Mouse (Mus musculus): ENCODE data around the gene Foxb1. TPM values are rescaled to one million over a fixed set of nuclear protein-coding genes. Genes with fewer than 3 reads are reported as not detected.
A peak's percentile ranks its signal among the peaks of the same experiment; 100 is the strongest.

Foxb1 gene
- 5.5 and 7.5 TPM in 2 replicates for polyA plus RNA-seq (2016; fragmentation: Nextera tagmentation; extraction: Ambion mirVana)

DNA sequence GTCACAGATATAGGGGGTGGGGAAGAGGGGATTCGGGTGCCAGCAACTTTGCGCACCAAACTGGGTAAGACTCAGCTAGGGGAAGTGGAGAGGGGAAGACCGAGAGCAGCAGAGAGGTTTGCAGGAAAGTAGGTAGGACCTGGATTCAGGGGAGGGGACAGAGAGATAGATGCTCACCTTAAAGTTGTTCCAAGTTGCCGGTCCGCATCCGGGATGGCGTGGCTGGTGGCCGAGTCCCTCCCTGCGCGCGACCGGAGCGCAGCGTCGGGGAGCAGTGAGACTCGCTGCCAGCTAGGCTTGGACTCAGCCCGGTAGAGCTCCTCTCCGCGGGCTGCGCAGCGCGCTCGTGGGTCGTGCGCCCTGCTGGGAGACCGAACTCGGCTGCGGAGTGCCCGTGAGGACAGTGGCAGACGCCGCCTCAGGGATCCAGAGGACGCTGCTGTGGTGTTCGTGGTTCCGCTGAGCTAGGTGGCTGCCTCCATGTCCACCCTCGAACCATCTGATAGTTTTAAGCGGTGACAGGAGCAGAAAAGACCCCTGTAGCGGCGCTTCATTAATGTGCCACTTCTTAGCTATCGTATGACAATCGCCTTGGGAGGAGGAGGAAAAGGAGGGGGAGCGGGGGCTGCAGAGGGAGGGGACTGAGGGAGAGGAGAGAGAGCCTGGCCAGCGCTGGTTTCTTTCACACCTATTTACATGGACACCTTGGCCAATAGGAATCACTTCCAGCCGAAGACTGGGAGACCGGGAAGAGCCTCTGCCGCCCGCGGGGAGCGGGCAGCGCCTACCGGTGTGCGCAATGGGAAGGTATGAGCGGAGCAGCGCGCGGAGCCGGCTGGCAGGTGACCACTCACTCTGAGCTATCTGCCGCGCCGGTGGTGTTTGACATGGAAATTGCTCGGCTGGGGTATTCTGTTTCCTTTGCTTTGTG is at the start of gene Foxb1:
Gene Foxb1 (minus strand): TSS at position 570 of the 931 bp plus-strand sequence.
- no peaks in the 10 kb centered on the region for H3K9me3 ChIP-seq (replicated peaks)
- peak within 1 kb of the TSS; percentile 56 for H3K4me2 ChIP-seq (replicated peaks)
- H3K4me1 ChIP-seq: peaks cover 71% of the 10 kb centered on the region
- H3K4me3 ChIP-seq: peak within 1 kb of the TSS; percentile 40
- H3K27ac ChIP-seq: no peak within 1 kb of the TSS
- H3K9ac ChIP-seq: peak within 1 kb of the TSS; percentile 62
- WGBS: under 1% methylated on average over 60 of the region's 60 CpGs
- H3K36me3 ChIP-seq: no peaks in the 10 kb centered on the region
- peak; percentile 38 for ATAC-seq (ENCODE audit: low FRiP score)
- H3K27me3 ChIP-seq: peaks cover 93% of the 10 kb centered on the region

DNA sequence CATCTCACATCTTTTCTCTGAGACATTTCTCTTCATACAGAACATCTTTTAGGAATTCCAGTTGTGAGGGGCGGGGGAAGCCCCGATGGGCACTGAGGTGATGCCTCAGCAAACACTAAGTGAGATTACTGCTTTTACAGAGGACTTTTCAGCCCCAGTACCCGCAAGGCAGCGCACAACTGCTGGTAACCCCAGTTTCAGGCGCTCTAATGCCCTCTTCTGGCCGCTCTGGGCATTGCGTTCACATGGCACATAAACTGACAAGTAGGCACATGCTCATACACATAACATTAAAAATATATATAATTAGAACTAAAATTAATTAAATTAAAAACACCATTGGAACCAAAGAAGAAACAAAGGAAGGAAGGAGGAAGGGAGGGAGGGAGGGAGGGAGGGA is 29.8 kb upstream of the Foxb1 start:
- no peak for ATAC-seq (ENCODE audit: low FRiP score)
- H3K27ac ChIP-seq: no peak overlapping the region
- H3K4me1 ChIP-seq: no peaks in the 10 kb centered on the region
- no peak overlapping the region for H3K4me3 ChIP-seq
- WGBS: 58% methylated on average over 7 of the region's 7 CpGs
- H3K36me3 ChIP-seq: no peaks in the 10 kb centered on the region
- no peaks in the 10 kb centered on the region for H3K9me3 ChIP-seq (replicated peaks)
- 0 out of 2 replicates have a peak, but pooled peaks cover 2% of the 10 kb centered on the region for H3K27me3 ChIP-seq
- H3K9ac ChIP-seq: no peak overlapping the region
- no peak overlapping the region for H3K4me2 ChIP-seq (replicated peaks)

DNA sequence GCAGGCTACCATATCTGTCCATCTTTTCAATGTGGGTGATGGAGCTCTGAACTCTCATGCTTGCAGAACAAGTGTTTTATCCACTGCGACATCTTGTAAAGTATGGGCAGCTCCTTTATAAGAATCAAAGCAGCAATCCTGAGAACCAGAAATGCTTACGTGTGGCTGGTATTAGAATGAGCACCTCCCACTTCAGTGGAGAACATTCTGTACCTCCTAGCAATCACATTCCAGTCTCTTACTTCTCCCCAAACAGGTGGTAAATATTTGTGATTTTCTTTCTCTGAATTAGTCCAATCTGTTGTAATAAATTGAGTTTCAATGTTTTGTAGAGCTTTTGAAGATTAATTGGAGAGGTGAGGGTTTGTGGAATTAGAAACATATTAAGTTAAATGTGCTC is 19.3 kb upstream of the Foxb1 start:
- H3K36me3 ChIP-seq: no peaks in the 10 kb centered on the region
- H3K9me3 ChIP-seq (replicated peaks): no peaks in the 10 kb centered on the region
- no peak overlapping the region for H3K4me2 ChIP-seq (replicated peaks)
- peaks cover 9% of the 10 kb centered on the region; the same call in 1 of the 2 replicates for H3K27me3 ChIP-seq
- H3K27ac ChIP-seq: no peak overlapping the region
- H3K9ac ChIP-seq: no peak overlapping the region
- H3K4me3 ChIP-seq: no peak overlapping the region
- 88% methylated on average over 2 of the region's 2 CpGs for WGBS
- no peak for ATAC-seq (ENCODE audit: low FRiP score)
- no peaks in the 10 kb centered on the region for H3K4me1 ChIP-seq

DNA sequence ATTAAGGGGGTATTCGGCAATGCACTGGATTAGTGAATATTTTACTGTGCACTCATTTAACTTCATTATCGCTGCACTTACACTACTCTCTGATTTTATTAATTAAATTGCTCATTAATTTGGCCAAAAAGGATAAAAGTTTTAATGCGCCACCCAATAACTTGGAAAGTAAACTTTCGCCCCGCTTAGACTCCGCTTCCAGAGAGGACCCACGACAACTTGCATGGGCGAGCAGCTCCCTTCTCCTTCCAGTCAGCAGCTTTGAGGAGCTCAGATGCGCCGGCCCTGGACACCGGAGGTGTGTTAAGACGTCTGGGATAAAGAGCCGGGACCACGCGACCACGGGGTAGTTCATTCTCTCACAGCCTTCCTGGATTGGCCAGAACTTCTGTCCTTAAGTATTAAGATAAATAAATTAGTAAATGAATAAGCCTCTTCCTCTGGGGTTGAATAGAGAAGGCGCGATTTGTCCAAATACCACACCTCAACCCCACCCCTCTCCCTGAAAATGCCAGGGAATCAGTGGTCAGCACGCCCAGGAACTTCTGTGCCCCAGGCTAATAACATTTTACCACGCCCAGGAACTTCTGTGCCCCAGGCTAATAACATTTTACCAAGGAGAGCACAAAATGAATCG is 9.3 kb upstream of the Foxb1 start:
- Histone ChIP-seq H3K36me3 (no peaks in the 10 kb centered on the region), H3K9me3 (replicated peaks) (no peaks in the 10 kb centered on the region), H3K27ac (no peak overlapping the region), H3K4me2 (replicated peaks) (no peak overlapping the region), H3K9ac (no peak overlapping the region), H3K4me3 (no peak overlapping the region), H3K27me3 (peaks cover 87% of the 10 kb centered on the region), H3K4me1 (peaks cover 23% of the 10 kb centered on the region)
- no peak for ATAC-seq (ENCODE audit: low FRiP score)
- 9% methylated on average over 21 of the region's 21 CpGs for WGBS

DNA sequence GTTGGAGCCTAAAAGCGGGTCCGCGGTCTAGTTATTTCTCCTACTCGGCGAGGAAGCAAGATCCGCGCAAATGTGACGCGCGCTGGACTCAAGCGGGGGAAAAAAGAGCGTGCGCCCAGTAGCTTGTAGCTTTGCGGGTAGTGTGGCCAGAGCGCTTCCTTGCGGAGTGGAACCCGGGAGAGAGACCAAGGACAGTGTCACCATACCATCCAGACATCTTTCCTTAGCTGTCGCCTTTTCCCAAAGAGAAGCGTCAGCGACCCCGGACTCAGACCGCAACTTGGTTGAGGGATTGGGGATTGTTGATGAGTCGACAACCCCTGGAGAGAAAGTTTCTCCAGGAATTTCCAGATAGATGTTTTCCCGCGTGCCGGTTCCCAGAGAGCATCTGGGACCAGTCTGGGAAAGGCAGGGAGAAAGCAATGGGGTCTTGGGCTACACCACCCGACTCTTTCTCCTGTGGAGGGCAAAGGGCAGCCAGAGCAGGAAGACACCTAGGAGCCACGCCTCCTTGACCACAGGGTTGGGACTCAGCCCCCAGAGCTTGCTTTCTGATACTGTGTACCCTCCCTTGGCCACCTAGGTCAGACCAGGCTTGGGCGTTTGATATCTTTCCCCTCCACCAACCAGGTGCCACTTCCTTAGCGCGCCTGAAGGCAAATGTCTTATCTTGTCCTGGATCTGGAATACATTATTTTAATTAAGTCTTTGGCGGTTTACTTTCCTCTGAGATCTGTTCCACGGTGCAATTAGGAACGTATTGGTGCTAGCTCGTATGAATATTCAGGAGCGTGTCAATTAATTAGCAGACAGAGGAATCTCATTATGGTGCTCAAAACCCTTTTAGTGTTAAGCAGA is 8.6 kb upstream of the Foxb1 start:
- WGBS: under 1% methylated on average over 36 of the region's 36 CpGs

DNA sequence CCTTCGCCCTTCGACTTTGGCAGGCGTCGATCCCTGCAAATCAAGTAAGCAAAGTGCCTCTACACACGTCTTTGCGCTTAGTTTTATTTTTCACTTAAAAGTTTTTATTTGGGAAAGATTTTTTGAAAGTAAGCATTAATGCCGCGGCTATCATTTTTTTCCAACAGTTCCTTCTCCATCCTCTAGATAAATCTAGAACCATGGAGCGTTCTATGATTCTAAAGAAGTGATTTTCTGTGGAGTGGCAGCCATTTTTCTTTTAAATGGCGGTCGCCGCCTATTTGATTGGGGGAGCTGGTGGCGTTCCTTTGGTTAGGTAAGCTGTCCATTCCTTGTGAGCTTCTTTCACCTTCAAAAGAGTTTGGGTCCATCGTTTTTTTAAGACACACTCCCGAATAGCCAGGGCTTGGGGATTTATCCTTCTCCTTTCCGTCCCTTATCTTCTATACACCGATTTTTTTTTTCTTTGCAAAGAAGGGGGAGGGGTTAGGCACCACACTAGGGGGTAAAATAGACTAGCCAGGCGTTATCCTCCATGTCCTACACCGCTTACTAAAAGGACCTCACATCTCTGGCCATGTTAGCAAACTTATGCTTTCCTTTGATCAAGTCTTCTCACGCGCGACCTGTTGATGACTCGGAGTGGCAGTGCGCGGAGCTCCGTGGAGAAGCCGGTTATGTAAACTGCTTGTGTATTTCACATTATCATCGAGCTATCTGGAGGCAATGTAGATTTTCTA is 7.6 kb upstream of the Foxb1 start:
- H3K9me3 ChIP-seq (replicated peaks): no peaks in the 10 kb centered on the region
- H3K9ac ChIP-seq: 0 out of 2 replicates have a peak overlapping the region, but pooled peaks have one; percentile 13
- H3K4me1 ChIP-seq: peaks cover 35% of the 10 kb centered on the region
- H3K4me3 ChIP-seq: peak overlapping the region; percentile 5; the same call in 1 of the 2 replicates
- WGBS: under 1% methylated on average over 28 of the region's 28 CpGs
- peaks cover 92% of the 10 kb centered on the region for H3K27me3 ChIP-seq
- peak overlapping the region; percentile 9 for H3K4me2 ChIP-seq (replicated peaks)
- ATAC-seq (ENCODE audit: low FRiP score): no peak
- H3K36me3 ChIP-seq: no peaks in the 10 kb centered on the region
- H3K27ac ChIP-seq: no peak overlapping the region

More for the DNA sequence above, 8.6 kb upstream of the Foxb1 start:
- no peak overlapping the region for H3K4me3 ChIP-seq
- H3K4me2 ChIP-seq (replicated peaks): peak overlapping the region; percentile 9
- peaks cover 92% of the 10 kb centered on the region for H3K27me3 ChIP-seq
- H3K27ac ChIP-seq: no peak overlapping the region
- H3K9me3 ChIP-seq (replicated peaks): no peaks in the 10 kb centered on the region
- H3K4me1 ChIP-seq: peaks cover 30% of the 10 kb centered on the region
- ATAC-seq (ENCODE audit: low FRiP score): no peak
- H3K36me3 ChIP-seq: no peaks in the 10 kb centered on the region
- H3K9ac ChIP-seq: no peak overlapping the region

DNA sequence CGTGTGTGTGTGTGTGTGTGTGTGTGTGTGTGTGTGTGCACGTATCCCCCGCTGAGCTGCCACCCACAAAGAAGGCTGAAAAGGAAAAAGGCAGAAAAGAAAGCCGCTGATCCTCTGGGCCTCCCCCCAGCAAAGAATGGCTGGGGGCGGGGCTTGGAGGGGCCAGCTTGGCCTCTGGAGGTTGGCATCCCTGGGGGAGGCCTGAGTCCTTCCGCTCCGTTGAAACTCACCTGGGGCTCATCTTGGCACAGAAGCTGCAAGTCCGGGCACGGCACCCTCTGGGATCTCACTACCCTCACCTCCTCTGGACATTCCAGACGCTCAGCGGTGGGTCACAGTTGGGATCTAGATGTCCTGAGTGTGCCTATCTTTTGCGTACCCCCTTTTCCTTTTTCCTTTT is 6.7 kb upstream of the Foxb1 start:
- H3K27me3 ChIP-seq: peaks cover 93% of the 10 kb centered on the region
- no peaks in the 10 kb centered on the region for H3K9me3 ChIP-seq (replicated peaks)
- ATAC-seq (ENCODE audit: low FRiP score): no peak
- peaks cover 44% of the 10 kb centered on the region for H3K4me1 ChIP-seq
- H3K9ac ChIP-seq: no peak overlapping the region
- no peak overlapping the region; the same call in 1 of the 2 replicates for H3K4me3 ChIP-seq
- WGBS: 2% methylated on average over 9 of the region's 12 CpGs
- no peak overlapping the region for H3K27ac ChIP-seq
- no peaks in the 10 kb centered on the region for H3K36me3 ChIP-seq
- peak overlapping the region; percentile 9 for H3K4me2 ChIP-seq (replicated peaks)

DNA sequence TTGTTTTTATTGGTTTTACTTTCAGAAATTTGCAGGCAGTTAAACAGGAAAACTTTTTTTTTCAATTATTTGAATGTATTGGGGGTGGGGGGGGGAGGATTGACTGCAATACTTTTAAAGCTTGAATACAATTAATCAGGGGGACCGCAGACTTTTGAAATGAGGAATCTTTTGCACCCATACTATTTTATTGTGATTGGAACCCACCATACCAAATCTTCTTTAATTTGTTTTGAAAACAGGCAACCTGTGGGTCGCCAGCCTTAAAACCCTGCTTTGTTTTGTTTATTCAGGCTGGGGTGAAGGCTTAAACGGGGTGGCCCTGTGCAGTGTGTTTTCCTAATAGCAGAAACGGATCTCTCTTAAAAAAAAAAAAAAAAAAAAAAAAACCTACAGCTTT is 6.2 kb upstream of the Foxb1 start:
- no peak for ATAC-seq (ENCODE audit: low FRiP score)
- no peaks in the 10 kb centered on the region for H3K9me3 ChIP-seq (replicated peaks)
- no peaks in the 10 kb centered on the region for H3K36me3 ChIP-seq
- H3K4me2 ChIP-seq (replicated peaks): 0 out of 2 replicates have a peak overlapping the region, but pooled peaks have one; percentile 9
- peaks cover 93% of the 10 kb centered on the region for H3K27me3 ChIP-seq
- 3% methylated on average over 4 of the region's 4 CpGs for WGBS
- no peak overlapping the region for H3K9ac ChIP-seq
- peaks cover 48% of the 10 kb centered on the region for H3K4me1 ChIP-seq
- no peak overlapping the region for H3K4me3 ChIP-seq
- H3K27ac ChIP-seq: no peak overlapping the region

DNA sequence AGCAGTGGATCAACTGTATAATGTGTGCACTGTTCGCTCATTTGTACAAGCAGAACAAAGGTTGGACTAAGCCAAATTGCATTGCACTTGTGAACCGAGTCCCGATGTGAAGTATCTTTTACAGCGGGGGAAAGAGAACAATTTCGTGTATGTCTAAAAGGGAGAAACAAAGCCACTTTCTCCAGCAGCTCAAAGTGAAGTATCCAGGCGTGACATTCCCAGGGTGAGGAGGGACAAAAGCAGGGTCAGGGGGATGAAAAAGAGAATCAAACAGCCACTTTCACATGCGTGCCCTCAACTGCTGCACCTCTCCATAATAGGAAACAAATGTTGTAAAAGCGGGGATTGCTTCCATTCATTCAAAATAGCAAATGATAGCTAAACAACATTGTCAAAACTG is 5.6 kb upstream of the Foxb1 start:
- Histone ChIP-seq H3K27ac (no peak overlapping the region), H3K9ac (no peak overlapping the region), H3K4me1 (peaks cover 50% of the 10 kb centered on the region), H3K9me3 (replicated peaks) (no peaks in the 10 kb centered on the region), H3K36me3 (no peaks in the 10 kb centered on the region), H3K4me2 (replicated peaks) (0 out of 2 replicates have a peak overlapping the region, but pooled peaks have one; percentile 56), H3K27me3 (peaks cover 93% of the 10 kb centered on the region), H3K4me3 (no peak overlapping the region)
- ATAC-seq (ENCODE audit: low FRiP score): 0 out of 2 replicates have a peak, but pooled peaks have one; percentile 41
- under 1% methylated on average over 8 of the region's 8 CpGs for WGBS

DNA sequence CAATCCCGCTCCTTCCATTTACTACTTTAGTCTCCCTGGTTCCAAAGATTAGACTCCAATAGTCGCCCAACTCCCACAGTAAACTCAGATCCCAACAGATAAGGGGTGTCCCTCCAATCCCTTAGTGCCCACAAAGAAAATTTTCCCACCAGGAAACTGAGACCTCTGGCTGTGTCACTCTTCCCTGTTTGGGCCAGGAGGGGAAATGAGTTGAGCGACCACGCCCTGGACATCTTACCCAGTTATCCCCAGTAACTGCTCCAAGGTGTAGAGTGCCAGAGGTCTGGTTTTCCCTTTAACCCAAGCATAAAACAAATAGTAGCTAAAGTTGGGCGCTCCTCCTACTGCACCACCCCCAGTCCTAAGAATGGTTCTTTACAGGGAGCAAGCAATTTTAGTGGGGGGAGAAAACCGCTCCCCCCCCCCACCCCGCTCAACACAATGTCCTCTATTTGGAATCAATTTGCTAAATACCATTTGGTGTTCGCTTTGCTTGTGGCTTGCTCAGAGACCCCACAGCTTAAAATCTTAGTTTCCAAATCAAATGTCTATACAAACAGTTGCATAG is 4.8 kb upstream of the Foxb1 start:
- peak overlapping the region; percentile 56 for H3K4me2 ChIP-seq (replicated peaks)
- ATAC-seq (ENCODE audit: low FRiP score): no peak
- no peaks in the 10 kb centered on the region for H3K9me3 ChIP-seq (replicated peaks)
- H3K27ac ChIP-seq: no peak overlapping the region
- no peak overlapping the region for H3K4me3 ChIP-seq
- no peak overlapping the region for H3K9ac ChIP-seq
- H3K27me3 ChIP-seq: peaks cover 94% of the 10 kb centered on the region
- H3K4me1 ChIP-seq: peaks cover 58% of the 10 kb centered on the region
- whole genome bisulfite sequencing: 3% methylated on average over 8 of the region's 8 CpGs
- H3K36me3 ChIP-seq: no peaks in the 10 kb centered on the region
